Mouse (Mus musculus): Measurements from ENCODE around the gene Trim65.
"Not testable (repeated sequence)": the region's sequence is repeated elsewhere in the genome, so short reads cannot be mapped to it uniquely, and the experiment has no call there.

Trim65 gene

DNA sequence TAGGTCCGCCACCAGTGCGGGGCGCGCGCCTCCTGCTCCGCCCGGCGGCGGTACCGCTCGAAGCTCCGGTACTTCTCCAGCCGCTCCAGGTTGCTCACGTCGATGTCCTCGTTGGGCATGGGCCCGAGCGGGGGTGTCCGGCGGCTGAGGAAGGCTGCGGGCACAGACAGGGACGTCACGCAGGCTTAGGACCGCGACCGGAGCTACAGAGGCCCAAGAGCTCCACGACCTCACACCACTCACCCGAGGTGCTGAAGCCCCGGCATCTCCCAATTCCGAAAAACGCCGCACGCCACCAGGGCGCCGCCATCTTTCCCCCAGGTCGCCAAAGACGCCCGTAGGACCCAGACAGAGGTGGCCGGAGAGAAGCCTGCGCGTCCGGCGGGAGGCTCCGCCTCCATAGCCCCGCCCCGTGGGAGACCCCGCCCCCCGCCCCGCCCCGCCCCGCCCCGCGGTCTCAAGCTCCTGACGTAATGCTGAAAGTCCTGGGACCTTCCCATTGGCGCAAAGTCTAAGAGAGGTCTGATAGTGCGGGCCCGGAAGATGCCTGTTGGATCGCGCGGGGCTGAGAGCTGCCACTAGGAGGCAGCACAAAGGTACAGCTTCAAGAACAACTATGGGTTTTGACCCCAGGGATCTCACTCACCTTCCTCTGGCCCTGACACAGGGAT lies 7.7 kb upstream of the Trim65 start, which contains the start of gene Mrpl38:
Gene Mrpl38, minus strand, starts transcription at position 401 of the 671 bp plus-strand sequence.
- peak; percentile 98 for DNase-seq (ENCODE audit: extremely low spot score)

GRCm38 (mm10) chr11:116138096-116138467 lies 7.2 kb upstream of the Trim65 start:
- DNase-seq (ENCODE audit: extremely low spot score): no peak

GRCm38 (mm10) chr11:116134171-116134570 lies 3.2 kb upstream of the Trim65 start:
- no peak for DNase-seq (ENCODE audit: extremely low spot score)

DNA sequence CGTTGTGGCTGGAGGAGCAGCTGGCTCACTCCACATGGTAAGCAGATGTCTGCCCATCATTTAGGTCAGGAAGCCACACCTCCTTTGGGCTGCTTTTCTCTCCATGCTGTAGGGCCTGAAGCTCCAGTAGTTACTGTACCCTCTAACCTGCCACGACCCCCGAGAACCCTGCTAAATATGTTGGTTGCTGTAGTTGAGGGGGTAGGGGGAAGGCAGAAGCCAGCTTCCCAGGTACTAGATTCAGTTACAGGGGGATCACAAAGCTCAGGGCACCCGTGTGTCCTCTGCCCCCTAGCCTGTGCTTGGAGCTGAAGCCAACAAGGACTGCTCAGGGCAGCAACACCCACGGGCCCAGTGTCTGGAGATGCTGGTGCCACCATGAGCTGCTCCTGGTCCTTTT lies 2.6 kb upstream of the Trim65 start:
- no peak for DNase-seq (ENCODE audit: extremely low spot score)

DNA sequence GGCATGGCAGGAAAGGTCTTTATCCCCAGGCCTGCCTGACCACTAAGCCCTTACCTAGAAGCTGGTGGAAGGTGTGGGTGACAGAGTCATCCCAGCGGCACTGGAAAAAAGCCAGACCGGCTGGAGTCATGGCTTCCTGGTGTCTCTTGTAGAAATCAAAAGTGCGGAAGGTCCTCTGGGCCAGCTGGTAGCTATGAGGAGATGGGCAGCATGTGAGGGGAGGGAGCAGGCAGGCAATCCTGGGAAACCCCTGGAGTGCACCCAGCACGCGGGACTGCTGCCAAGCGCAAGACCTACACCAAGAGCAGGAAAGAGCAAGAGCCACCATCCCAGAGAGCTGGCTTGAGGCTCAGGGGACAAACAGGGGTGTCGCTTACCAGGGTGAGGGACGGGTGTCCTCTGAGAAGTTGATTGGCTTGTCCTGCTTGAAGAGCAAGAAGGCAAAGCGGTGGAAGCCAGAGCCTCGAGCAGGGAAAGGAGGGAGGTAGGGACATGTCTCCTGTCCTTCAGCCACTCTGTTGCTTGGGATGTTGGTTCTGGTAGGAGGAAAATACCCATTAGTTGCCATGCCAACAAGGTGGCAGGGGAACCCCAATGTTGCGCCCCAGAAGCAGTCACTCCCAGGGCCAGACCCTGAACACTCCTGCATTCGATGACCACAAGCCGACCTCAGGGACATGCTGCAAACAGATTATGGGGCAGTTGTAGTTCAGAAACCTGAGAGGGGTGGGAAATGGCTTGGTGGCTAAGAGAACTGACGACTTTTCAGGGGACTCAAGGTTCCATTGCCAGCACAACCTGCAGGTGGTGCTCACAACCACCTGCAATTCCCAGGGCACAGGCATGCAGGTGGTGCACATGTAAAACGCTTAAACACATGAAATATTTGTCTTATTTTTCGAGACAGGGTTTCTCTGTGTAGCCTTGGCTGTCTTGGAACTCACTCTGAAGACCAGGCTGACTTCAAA lies 1.7 kb upstream of the Trim65 start:
- no peak for DNase-seq (ENCODE audit: extremely low spot score)

GRCm38 (mm10) chr11:116131349-116132170 lies 632 bp upstream of the Trim65 start:
- DNase-seq (ENCODE audit: extremely low spot score): no peak

- no peak for DNase-seq (ENCODE audit: extremely low spot score)
Measured at GRCm38 (mm10) chr11:116129993-116130487, 888 bp downstream of the Trim65 start.

DNA sequence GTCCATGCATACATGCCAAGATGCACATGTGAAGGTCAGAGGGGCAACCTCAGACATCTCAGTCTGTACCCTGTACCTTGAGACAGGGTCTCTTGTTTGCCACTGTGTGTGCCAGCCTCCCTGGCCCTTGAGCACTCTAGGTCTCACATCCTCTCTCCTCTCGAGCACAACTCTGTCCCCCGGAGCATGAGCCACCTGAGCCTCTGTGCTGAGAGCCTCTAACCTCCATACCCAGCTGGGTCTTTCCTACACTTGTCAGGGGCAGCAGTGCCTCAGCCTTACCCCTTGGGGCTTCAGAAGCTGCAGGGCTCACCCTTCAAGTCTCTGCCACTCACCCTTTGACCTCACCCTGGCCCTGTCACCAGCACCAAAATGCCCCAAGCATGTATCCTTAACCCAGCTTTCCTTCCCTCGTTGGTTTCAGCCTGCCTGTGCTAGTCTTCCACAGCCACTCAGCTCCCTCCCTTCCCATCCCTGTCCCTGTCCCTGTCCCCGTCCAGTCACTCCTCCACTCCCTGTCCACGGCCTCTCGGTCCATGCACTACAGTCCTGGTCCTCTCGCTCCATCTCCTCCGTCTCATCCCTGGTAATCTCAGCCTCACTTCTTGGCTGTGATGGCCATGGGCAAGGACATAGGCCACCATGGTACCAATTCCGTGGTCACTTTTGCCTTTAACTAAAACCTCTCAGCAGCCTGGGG lies 1.7 kb downstream of the Trim65 start:
- no peak for DNase-seq (ENCODE audit: extremely low spot score)

DNA sequence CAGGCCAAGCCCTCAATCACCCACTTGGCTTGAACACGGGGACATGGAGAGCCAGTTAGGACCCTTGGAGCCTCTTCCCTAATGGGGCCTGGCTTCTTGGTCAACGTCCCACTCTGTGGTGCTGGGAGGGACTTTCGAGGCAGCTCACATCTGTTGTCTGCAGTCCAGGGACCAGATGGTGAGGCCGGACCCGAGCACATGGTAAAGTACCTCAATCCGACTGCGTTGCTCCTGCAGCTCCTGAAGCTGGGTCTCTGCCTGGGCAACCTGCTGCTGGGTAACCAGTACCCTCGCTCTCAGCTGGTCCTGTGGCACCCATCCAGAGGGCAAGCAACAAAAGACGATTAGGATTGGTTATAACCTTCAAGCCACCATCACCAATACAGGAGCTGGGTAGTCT lies 2.9 kb downstream of the Trim65 start:
- DNase-seq (ENCODE audit: extremely low spot score): no peak

- peak; percentile 80 for DNase-seq (ENCODE audit: extremely low spot score)
Measured at GRCm38 (mm10) chr11:116127156-116127980, 3.6 kb downstream of the Trim65 start, which contains the start of gene Trim47. Trim47 (minus strand) TSS chr11:116127210.

DNA sequence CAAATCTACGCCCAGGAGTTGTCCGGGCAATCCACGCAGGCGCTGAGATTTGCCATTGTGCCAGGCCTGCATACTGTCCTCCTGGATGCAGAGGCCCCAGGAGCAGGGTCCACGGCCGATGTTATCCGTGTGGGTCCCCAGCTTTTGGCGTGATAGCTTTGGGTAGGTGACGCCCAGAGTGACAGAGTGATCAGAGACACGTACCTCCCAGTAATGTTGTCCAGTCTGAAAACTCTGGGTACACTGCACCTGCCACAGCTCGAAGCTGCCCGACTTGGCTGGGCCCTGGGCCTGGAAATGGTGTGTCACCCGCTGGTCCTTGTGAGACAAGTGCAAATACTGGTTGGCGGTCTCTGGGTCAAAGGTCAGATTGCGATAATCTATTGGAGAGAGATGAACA lies 4.7 kb downstream of the Trim65 start:
- DNase-seq (ENCODE audit: extremely low spot score): no peak

GRCm38 (mm10) chr11:116121731-116122245 lies 9.1 kb downstream of the Trim65 start:
- DNase-seq (ENCODE audit: extremely low spot score): not testable (repeated sequence)

DNA sequence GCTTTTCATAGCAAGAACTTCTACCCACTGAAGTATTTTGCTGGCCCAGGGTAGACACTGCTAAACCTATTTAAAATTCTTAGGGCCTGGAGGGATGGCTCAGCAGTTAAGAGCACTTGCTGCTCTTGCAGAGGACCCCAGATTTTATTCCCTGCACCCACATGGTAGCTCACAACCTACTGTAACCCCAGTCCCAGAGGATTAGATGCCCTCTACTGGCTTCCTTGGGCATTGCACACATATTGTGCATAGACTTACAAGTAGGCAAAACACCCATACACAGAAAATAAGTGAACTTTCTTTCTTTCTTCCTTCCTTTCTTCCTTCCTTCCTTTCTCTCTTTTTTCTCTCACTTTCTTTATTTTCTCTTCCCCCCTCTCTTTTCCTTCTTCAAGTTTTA lies 13.1 kb downstream of the Trim65 start:
- no peak for DNase-seq (ENCODE audit: extremely low spot score)

DNA sequence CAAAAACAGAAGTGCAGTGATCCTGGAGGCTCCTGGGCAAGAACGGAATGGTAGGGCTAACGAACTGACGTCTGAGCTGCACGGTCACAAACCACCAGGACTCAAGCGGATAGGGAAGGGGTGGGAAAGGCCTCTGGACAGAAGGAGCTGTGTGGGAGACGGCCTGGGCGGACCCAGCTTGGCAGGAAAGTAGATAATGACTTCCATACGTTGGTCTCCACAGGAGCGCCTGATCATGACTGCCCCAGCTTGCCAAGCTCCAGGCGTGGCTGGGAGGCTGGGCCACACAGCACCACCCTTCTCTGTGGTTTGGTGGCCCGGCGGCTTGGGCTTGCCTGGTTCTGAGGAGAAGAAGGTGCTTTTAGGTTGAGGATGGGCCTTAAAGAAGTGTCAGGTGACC lies 13.7 kb downstream of the Trim65 start:
- DNase-seq (ENCODE audit: extremely low spot score): no peak

DNA sequence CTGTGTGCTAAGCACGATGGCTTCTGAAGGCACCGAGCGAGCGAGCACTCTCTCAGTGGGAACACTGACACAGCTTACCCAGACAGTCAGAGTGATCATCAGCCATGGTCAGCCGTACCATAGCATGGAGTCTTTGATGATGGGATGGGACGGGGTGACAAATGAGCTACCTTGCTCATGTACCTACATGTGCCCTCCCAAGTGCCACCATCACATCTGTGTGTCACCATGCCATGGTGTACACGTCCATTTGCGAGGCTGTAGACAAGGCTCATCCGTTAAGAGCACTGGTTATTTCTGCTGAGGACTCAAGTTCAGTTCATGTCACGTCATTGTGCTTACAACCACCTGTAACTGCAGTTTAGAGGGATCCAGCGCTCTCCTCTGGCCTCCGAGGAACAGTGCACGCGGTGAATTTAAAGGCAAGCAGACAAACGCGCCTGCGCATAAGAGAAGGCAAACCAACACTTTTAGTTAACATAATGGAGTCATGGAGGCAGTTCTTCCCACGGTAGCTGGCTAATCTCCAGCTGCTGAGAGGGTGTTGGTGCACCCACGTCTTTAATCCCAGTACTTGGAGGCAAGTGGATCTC lies 19.2 kb downstream of the Trim65 start:
- DNase-seq (ENCODE audit: extremely low spot score): no peak

DNA sequence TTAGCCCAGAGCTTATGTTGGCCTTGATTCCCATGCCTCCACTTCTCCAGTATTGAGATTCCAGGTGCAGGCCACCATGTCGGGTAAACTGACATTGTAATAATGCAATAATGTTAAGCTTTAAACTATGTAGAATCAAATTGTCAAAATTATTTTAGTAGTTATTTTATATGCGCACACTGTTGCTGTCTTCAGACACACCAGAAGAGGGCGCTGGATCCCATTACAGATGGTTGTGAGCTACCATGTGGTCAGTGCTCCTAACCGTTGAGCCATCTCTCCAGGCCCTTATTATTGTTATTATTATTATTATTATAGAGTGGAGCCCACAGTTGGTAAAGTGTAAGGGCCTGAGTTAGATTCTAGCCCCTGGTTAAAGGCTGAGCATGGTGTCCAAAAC lies 19.9 kb downstream of the Trim65 start:
- DNase-seq (ENCODE audit: extremely low spot score): no peak

GRCm38 (mm10) chr11:116110540-116110939 lies 20.4 kb downstream of the Trim65 start:
- no peak for DNase-seq (ENCODE audit: extremely low spot score)

DNA sequence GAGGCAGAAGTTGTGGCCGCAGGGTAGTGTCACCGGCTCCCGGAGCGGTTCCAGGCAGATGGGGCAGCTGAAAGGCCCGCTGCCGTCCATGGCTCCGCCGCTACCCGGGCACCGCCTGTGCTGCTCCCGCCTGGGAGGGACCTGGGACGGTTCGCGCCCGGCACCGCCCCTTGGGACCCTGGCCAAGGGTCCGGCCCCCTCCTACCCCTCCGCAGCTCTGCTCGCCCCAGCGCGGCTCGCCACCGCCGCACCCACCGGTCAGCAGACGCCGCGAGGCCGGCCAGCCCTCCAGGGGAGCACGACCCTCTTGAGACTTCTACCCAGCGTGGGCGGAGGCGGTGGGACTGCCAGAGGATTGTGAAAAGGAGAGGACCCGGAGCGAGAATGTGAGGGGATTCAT lies 20.8 kb downstream of the Trim65 start:
- no peak for DNase-seq (ENCODE audit: extremely low spot score)

GRCm38 (mm10) chr11:116109441-116110081 lies 21.4 kb downstream of the Trim65 start:
- DNase-seq (ENCODE audit: extremely low spot score): no peak
